Mouse (Mus musculus): Measurements from ENCODE around the gene Gm17455.

The Gm17455 gene

DNA sequence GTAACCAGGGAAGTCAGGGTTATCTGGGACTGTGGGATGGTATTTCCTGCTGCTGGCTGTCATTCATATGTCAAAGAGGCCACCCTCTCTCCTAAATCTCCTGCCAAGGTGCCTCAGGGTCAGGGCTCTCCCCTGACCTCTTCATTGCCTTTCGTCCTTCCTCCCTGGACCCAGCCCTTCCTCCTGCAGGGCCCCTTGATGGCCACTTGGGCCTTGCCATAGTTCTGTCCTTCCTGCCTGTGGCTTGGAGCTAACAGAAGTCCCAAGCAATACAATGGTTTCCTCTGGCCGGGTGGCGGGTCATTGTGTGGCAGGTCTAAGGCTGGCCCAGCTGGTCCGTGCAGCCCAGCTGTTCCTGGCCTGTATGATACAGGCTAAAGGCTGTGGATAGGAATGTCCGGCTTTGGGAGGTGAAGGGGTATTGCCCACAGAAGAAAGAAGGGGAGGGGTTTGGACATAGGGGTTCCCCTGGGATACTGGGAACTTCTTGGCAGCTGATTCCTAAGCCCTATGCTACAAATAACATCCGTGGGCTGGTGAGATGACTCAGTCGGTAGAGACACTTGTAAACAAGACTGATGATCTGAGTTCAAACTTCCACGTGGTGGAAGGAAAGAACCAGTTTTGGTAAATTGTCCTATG, 25.5 kb upstream of the Gm17455 start:
- no peak for DNase-seq (ENCODE audit: low read depth, low spot score)

DNA sequence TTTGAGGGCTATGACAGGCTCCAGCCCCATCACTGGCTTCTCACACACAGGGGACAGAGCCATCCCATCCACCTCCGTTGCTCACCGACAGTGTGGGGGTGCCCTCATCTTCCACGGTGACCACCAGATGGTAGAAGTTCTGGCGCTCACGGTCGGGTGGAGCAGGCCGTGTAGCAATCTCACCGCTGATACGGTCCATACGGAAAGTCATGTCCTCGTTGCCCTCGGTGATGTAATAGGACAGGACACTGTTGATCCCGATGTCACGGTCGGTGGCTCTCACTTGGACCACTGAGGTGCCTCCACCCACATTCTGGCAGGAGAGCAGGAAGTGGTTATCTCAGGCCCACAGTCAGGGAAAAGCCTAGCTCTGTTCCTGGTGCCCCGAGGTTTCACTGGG, 22.8 kb upstream of the Gm17455 start:
- DNase-seq (ENCODE audit: low read depth, low spot score), result no peak

DNA sequence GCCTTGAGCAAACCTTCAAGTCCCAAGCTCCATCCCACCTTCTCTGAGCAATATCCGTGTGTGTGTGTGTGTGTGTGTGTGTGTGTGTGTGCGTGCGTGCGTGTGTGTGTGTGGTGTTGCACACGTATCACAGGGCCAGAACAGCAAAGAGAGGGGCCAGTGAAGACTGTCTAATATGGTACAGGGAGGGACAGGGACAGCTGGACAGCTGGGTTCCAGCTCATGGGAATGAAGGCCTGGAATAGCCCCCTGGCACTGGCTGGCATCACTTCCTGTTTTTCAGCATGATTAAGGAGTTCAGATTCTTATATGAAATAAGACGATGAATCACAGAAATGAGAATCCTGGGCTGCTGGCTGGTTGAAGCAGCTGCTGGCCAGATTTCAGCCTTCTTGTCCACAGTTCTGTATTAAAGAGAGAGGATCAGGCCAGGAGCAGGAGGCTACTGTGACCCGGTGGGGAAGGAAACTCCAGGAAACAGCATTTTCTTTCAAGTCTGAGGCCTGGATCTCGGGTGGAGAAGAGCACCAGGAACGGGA, 20.0 kb upstream of the Gm17455 start:
- no peak for DNase-seq (ENCODE audit: low read depth, low spot score)

DNA sequence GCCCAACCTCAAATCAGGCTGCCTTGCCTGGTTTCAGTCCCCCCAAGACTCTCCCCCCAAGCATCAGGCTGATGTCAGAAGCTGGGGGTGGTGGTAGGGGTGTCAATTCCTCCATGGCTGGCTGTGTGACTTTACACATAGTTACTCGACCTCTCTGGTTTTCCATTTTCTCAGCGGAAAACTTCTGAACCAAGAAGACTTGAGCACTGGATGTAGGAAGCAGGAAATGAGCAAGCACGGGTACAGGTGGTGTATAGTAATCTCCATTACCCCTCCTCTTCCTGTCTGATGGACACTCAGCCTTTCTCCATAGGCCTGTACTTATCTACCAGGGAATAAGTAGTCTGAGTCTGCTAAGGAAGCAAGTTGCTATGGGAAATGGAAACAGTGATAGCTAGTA, 19.3 kb upstream of the Gm17455 start:
- no peak for DNase-seq (ENCODE audit: low read depth, low spot score)

DNA sequence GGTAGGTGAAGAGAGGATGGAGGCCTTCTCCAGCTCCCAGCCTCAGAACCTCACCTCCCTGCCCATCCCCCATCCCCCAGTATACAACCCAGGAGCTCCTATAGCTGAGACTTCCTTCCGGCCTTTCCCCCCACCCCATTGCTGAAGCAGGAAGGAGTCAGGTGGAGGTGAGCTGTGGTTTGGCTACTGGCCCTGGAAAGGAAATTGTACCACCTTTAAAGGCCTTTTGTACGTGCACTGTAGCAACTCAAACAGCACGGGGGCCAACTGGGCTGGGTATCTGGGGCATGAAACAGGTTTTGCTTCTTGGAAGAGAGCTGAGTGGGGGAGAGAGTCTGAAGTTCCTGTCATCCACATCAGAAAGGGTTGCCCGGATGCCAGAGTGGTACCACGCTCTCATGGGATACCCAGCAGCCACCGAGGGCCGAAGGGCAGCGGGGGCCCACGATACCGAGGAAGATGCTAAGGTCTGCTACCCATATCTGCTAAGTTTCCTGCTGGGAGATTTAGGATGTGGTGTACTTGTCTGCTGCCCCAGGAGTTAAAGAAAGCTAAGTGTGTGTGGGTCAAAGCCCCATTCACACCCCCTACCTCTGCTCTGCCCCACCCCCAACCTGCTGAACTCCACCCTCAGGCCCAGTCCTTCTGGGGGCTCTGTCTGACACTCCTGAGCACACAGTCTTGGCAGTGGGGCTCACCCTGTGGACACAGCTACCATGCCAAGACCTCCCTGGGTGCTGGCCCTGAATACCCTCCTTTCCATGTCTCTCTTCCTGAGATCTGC, 18.2 kb upstream of the Gm17455 start:
- DNase-seq (ENCODE audit: low read depth, low spot score), result no peak

DNA sequence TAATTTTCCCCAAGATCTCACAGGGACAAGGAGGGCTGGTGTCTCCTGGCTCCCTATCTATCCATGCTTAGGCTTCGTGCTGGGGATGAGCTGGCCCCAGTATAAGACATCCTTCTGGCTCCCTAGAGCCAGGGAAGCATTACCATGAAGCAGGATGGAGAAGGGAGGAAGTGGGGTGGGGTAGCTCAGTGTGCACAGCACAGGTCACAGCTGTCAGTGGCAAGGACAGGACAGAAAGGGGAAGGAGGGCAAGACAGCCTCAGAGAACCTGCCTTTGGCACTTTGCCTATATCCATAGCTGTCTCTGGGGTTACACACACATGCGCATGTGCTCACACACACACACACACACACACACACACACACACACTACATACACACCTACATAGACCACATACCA, 11.2 kb upstream of the Gm17455 start:
- no peak for DNase-seq (ENCODE audit: low read depth, low spot score)

DNA sequence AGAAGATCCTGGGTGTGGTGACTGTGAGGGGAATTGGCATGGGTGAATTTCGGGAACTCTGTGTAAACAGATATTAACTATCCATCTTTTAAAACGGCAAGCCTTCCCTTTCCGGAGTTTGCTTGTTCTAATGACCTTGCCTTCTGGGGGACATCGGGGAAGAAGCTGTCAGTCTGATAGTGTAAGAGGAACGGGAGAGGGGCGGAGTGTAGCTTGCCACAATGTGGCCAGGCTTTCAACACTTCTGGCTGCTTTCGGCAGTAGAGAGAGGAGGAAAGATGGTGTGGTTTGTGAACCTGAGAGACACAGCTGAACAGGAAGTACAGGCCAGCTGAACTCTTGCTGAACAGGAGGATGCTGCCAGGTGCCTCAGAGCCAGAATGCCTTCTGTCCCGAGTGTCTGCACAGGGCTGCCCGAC, 10.1 kb upstream of the Gm17455 start:
- DNase-seq (ENCODE audit: low read depth, low spot score), result no peak

DNA sequence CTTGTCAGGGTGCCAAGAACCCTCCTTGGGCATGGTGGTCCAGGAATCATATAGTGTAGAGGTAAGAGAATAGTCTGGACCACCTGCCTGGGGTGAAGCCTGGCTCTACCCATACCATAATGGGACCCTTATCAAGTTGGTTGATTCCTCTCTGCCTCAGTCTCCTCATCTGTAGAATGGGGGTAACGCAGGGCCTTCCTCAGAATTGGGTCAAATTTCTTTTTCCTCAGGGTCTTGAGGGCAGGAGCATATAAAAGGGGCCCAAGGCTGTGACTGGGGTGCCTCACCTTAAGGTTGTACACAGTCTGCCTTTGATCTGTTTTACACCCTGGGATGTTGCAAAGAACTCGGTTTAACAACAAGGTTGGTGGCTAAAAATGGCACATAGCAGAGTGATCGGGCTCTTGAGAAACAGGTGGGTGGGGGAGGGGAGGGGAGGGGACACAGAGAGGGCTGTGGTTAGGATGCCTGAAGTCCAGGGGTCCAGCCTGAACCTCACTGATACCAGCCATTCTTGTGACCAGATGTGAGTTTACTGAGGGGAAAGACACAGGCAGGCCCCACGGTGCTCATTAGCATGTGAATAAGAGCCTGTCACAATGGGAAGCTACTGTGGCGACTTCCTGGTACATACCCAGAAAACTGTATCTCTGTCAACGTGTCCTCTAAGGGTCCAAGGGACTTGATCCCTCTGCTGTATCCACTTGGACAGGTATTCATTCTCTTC, 9.2 kb upstream of the Gm17455 start:
- no peak for DNase-seq (ENCODE audit: low read depth, low spot score)

DNA sequence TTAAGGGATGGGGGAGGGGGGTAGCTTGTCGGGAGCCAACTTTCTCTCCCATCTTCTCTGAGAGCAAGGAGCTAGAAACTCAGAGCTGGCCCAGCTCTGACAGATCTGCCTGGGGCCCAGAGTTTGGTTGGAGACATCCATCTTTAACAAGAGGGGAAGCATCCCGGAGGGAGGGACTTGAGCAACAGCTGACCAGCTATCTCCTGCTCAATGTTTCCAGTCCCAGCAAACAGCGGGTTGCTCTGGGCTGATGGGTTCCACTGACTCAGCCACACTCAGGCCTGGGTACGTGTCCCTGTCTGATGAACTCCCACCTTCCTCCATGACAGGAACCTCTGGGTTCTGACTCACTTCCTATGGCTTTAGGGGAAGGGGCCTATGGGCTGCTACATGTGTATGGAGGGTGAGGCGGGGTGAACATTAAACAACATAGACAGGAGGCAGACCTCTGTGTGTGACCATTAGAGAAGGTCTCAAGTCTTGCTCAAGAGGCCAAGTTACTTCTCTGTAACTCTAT, 8.6 kb upstream of the Gm17455 start:
- no peak for DNase-seq (ENCODE audit: low read depth, low spot score)

DNA sequence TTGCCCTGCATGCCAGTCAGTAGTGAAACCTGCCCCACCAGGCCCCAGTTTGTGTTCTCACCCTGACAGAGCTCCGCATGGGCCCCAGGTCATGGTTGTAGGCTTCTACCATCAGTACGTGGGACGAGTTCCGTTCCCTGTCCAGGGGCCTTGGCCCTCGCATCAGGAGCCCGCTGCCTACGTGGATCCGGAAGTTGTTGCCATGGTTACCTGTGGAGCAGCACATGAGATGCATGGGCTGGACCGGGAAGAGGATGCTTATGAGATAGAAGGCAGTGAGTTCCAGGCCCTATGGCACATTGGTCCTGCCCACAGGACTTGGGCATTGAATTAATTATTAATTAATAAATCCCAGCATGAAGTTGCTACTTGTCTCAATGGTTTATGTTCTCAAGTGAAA, 7.9 kb upstream of the Gm17455 start:
- no peak for DNase-seq (ENCODE audit: low read depth, low spot score)

DNA sequence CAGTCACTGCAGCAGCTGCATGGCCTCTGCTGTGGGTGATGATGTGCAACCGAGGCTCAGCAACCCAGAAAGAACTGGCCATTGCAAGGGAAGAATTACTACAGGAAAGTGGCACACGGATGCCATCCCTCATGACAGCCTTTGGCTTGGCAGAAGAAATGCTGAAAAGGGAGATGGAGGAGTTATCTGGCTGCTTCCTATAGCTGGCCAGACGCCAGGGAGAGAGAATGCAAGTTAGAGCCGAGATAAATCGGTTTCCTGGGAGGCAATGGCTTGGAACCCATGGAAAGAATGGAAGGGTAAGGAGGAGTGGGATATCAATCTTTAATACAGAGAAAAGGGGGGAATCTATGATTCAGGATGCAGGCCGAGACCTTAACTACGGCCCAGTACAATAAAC, 4.6 kb upstream of the Gm17455 start:
- DNase-seq (ENCODE audit: low read depth, low spot score), result no peak

DNA sequence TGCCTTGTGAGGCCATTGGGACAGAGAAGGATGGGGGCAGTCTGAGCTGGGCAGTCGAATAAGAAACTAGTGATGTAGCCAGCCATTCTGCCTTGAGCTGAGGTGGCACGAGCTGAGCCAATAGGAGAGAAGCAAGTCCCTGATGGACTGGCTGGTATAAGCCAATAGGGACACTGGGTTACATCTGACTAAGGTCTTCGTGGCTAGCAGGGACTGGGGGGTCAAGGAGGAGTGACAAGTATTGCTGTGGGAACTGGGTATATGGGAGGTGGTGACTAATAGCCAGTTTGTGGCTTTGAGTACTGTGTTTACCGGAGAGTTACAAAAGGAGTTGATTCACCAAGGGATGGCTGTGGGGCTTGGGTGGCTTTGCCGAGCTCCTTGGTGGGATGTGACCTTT, 3.9 kb upstream of the Gm17455 start:
- DNase-seq (ENCODE audit: low read depth, low spot score), result no peak

DNA sequence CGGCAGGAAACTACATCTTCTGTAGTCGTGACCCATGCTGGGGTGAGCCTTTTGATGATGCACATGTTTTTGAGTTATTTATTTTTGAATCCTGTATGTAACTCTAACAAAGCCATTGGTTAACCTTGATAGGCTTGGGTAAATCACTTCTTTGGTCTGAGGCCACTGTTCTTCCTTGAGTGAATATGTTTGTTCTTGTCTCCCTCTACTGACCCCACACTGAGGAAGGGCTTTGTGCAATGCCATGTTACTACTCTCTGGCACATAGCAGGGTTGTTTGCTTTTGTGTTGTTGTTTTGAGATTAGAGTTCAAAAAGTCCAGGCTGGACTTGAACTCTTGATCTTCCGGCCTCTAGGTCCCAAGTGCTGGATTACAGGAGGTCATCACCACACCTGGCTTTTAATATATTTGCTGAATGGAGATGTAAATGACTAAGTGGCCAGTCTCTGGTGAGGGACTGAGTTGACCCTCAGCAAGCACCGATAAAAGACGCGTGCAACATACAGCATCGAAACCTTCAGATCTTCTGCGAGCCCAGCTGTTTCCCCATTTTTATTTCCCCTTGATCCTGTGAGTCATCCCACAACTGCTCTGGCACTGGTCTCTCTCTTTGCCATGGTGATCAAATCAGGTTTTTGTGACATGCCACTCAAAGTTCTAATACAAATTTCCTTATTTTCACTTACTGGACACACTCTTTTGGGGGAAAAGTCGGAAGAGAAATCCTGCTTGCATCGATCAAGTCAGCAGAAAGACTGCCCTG, 1.3 kb upstream of the Gm17455 start:
- no peak for DNase-seq (ENCODE audit: low read depth, low spot score)

DNA sequence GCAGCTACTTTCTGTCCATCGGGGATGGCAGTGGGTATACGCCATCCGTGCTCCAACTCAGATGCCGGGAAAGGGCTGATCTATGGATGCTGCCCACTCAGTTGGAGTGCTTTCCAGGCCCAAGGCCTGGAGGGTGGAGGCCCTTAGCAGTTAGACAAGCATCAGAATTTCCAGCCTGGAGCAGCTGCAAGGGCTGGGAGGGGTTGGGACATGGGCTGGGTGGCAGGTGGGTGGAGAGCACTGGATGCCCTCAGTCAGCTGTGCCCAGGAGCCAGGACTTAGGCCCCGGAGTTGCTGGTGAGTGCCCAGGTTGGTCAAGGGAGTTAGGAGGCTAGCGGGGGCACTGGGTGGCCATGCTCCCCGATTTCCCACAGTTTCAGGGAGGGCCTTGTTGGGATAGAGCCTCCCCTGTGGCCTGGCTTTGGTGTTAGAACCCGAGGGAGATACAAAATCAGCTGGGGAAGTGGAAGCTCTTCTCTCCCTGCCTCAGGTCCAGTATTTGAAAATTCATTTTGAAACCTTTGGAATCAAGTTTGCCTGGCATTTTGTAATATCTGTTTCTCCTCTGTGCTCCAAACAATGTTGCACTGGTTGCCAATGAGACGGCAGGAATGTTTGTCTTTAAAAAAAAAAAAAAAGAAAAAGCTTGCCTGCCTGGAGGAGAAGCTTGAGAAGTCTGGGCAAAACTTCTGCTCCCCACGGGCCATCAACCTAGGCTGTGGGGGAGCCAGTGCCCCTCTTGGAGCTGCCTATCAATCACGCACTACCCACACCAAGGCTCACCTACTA, 1.2 kb downstream of the Gm17455 start:
- no peak for DNase-seq (ENCODE audit: low read depth, low spot score)

DNA sequence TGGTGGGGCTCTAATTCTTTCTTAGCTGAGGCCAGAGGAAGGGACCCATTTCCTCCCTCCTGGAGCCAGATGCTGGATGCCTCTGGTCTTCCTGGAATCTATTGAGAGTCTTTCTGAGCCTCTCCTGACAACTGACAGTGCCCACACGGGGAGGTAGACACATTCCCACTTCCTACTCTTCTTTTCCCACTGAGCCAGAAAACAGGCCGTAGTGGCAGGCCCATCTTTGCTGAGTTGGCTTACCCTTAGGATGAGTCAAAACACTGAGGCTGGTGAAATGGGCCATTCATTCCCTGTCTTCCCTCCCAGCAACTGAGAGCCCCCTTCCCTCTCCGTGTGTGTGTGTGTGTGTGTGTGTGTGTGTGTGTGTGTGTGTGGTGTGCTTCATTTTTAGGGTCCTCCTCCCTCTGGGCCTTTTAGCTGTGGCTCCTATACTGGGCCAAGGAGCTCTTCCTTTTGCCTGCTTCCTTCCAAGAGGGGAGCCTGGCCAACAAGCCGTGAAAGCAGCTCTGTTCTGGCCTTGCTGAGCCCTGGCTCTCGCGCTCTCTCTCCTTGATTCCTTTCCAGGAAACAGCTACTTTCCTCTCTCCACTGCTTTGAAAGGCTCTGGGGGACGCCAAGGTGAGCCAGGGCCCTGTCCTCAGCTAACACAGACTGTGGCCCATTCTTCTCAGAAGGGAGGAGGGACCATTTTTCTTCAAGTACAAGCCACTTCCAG, 6.1 kb downstream of the Gm17455 start:
- DNase-seq (ENCODE audit: low read depth, low spot score), result no peak

DNA sequence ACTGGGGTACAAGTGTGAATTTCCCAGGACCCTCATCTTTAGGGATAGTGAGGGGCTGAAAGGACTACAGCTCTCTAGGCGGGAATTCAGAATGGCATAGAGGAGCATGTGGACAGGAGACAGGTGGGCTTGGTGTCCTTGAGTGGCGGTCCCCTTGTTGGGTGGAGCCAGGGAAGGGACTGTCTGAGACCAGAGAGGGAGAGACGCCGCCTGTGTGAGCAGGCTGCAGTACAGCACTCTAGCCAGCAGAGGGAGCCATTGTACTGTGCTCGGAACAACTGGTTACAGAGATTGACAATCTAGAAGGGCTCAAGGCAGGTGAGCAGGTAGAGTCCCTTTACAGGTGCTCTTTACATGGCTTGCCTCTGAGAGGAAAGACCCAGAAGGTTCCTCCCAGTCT, 8.3 kb downstream of the Gm17455 start:
- peak; percentile 45 for DNase-seq (ENCODE audit: low read depth, low spot score)

DNA sequence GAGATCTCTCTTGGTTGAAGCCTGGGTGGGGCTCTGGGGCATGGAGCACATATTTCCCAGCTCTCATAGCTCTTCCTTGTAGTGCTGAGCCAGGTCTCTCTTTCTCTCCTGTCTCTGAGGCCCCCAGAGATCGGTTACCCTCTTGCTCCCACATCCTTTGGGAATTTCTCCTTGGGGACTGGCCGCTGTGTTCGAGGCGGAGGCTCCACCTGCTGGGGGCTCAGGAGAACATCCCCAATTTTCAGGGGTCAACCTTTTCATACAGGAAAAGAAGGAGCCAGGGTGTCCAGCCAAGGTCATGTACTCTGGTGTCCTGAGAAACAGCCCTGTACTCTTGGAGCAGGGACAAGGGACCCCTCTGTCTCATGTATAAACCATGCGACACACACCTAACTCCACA, 12.3 kb downstream of the Gm17455 start:
- peak; percentile 8 for DNase-seq (ENCODE audit: low read depth, low spot score)

DNA sequence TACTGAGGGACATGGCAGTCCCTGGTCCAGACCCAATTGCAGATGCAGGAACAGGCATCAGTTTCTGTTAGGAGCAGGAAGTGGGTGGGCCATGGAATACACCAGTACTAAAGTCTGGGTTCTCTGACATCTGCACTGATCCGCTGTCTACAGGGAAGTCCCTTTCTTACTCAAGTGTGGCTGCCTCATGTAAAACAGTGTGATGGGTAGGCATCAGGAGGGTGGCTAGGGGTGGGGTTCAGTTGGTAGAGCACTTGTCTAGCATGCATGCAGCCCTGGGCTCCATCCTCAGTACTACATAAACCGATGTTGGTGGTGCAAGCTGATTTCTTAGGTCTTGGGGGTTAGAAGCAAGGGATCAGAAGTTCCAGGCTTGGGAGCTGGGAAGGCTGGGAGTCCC, 14.2 kb downstream of the Gm17455 start:
- no peak for DNase-seq (ENCODE audit: low read depth, low spot score)

DNA sequence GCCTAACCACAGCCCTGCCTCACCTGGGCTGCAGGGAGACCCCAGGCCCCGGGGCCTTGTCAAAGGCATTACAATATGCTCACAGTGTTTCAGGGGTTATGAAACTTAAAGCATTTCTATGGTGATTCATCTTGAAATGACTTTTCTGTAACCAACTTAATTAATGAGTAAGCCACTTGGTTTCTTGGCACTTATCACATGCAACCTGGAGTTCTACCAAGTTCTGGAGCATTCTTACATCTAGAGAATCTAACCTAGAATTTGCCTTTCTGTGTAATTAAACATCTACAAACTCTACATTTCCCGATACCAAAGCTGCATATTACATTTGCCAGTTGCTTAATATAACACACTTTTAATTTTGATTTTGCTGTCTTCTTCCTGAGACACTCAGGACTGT, 17.5 kb downstream of the Gm17455 start:
- no peak for DNase-seq (ENCODE audit: low read depth, low spot score)

DNA sequence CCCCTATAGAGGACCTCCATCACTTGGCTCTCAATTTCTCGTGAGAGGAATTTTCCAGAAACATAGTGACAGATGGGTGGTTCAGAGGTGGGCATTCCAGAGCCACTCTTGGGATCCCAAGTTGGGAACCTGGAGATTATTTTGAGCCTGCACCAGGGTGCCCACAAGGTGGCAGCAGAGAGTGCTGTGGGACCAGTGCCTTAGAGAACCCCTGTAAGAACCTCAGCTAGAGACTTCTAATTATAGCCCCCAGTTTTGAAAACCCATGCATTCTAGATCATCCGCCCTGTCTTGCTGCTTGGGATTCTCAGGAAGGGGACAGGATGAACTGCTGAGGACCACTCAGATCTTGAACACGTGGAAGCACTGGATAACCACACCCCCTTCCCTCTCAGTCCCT, 18.6 kb downstream of the Gm17455 start:
- DNase-seq (ENCODE audit: low read depth, low spot score), result peak; percentile 55

Measured in embryo, embryonic 11.5 days (tissue).